Mouse (Mus musculus) MEL (cell line): ENCODE data around the gene Olfr15. TPM values are rescaled to one million over a fixed set of nuclear protein-coding genes. Genes with fewer than 3 reads are reported as not detected.
A peak's percentile ranks its signal among the peaks of the same experiment; 100 is the strongest.

ENCODE experiments used
- DNase-seq: peaks from one replicate; pipeline ENCODE4 v3.0.0; 2011; ENCODE audit warnings: low read depth, low spot score
- H3K27ac ChIP-seq: 2 replicates; pipeline ENCODE4 v1.5.1; 2012; ENCODE audit warnings: low read depth, mild to moderate bottlenecking, control low read depth, low read length, moderate library complexity; ENCODE audit not compliant: control insufficient read depth
- H3K27me3 ChIP-seq, 2 experiments: fragments of 150-350 bp in 1 of 2; sonication (generic) in 1 of 2; 2 replicates each; pipeline ENCODE4 v1.6.1; 2012; ENCODE audit warnings: low read length in 2 of 2, mild to moderate bottlenecking in 2 of 2, improper control_type of control experiment in 1 of 2, moderate library complexity in 1 of 2; ENCODE audit not compliant: insufficient read depth in 2 of 2, control insufficient read depth in 1 of 2
- H3K36me3 ChIP-seq, 2 experiments: 2 replicates each; pipeline ENCODE4 v1.6.1; 2012 to 2014; ENCODE audit warnings: low read length in 2 of 2, improper control_type of control experiment in 1 of 2, inconsistent platforms in 1 of 2, mild to moderate bottlenecking in 1 of 2; ENCODE audit not compliant: insufficient read depth in 2 of 2, control insufficient read depth in 1 of 2
- H3K4me1 ChIP-seq, 2 experiments: fragments of 150-350 bp in 1 of 2; sonication (generic) in 1 of 2; 2 replicates each; pipeline ENCODE4 v1.6.1; 2012; ENCODE audit warnings: low read length in 2 of 2, improper control_type of control experiment in 1 of 2, mild to moderate bottlenecking in 1 of 2; ENCODE audit not compliant: insufficient read depth in 2 of 2, control insufficient read depth in 1 of 2
- H3K4me3 ChIP-seq, 2 experiments: fragments of 150-350 bp in 1 of 2; sonication (generic) in 1 of 2; 2 replicates each; pipeline ENCODE4 v1.5.1; 2012; ENCODE audit warnings: low read depth in 2 of 2, low read length in 2 of 2, mild to moderate bottlenecking in 2 of 2, moderate library complexity in 2 of 2, control low read depth in 1 of 2, improper control_type of control experiment in 1 of 2; ENCODE audit not compliant: control insufficient read depth in 1 of 2, insufficient read depth in 1 of 2
- H3K79me2 ChIP-seq: 2 replicates; pipeline ENCODE4 v1.6.1; 2012; ENCODE audit warnings: mild to moderate bottlenecking, low read length, moderate library complexity; ENCODE audit not compliant: control insufficient read depth, poor library complexity, insufficient read depth
- H3K9ac ChIP-seq: 2 replicates; pipeline ENCODE4 v1.6.1; 2012; ENCODE audit warnings: low read depth, mild to moderate bottlenecking, control low read depth, low read length, moderate library complexity; ENCODE audit not compliant: control insufficient read depth, poor library complexity, severe bottlenecking
- H3K9me3 ChIP-seq: fragments of 150-350 bp; sonication (generic); replicated peaks from 2 replicates; pipeline ENCODE4 v1.6.1; 2012; ENCODE audit warnings: mild to moderate bottlenecking, low read length, improper control_type of control experiment, moderate library complexity; ENCODE audit not compliant: insufficient read depth
- CTCF ChIP-seq, 3 experiments: IDR thresholded peaks in 2 of 3; conservative IDR thresholded peaks in 1 of 3; 2 replicates each; pipeline ENCODE4 v1.5.1; 2011 to 2012; ENCODE audit warnings: low read length in 3 of 3, low read depth in 2 of 3, mild to moderate bottlenecking in 2 of 3, improper control_type of control experiment in 1 of 3, inconsistent platforms in 1 of 3, mixed read lengths in 1 of 3, moderate library complexity in 1 of 3; ENCODE audit not compliant: control insufficient read depth in 1 of 3, insufficient read depth in 1 of 3, poor library complexity in 1 of 3, severe bottlenecking in 1 of 3
- E2F4 ChIP-seq: IDR thresholded peaks from 2 replicates; pipeline ENCODE4 v1.6.1; 2011; ENCODE audit warnings: low read depth, low read length, improper control_type of control experiment, borderline replicate concordance
- ELF1 ChIP-seq: IDR thresholded peaks from 2 replicates; pipeline ENCODE4 v1.6.1; 2014; ENCODE audit warnings: low read depth, mild to moderate bottlenecking, inconsistent platforms, low read length, improper control_type of control experiment, moderate library complexity
- EP300 ChIP-seq, 2 experiments: IDR thresholded peaks; 2 replicates each; pipeline ENCODE4 v1.6.1; 2011; ENCODE audit warnings: improper control_type of control experiment in 2 of 2, low read length in 2 of 2, low read depth in 1 of 2, mild to moderate bottlenecking in 1 of 2
- GABPA ChIP-seq: IDR thresholded peaks from 2 replicates; pipeline ENCODE4 v1.6.1; 2012; ENCODE audit warnings: low read depth, mild to moderate bottlenecking, inconsistent platforms, low read length, improper control_type of control experiment, moderate library complexity
- KAT2A ChIP-seq: conservative IDR thresholded peaks from 2 replicates; pipeline ENCODE4 v1.6.1; 2012; ENCODE audit warnings: low read depth, low read length, improper control_type of control experiment, inconsistent platforms
- MXI1 ChIP-seq: IDR thresholded peaks from 2 replicates; pipeline ENCODE4 v1.6.1; 2011; ENCODE audit warnings: mild to moderate bottlenecking, low read depth, low read length, improper control_type of control experiment
- RCOR1 ChIP-seq: IDR thresholded peaks from 2 replicates; pipeline ENCODE4 v1.6.1; 2012; ENCODE audit warnings: low read depth, mild to moderate bottlenecking, inconsistent platforms, low read length, improper control_type of control experiment
- SIN3A ChIP-seq: IDR thresholded peaks from 2 replicates; pipeline ENCODE4 v1.6.1; 2012; ENCODE audit warnings: low read length, improper control_type of control experiment, inconsistent platforms
- SMC3 ChIP-seq: IDR thresholded peaks from 2 replicates; pipeline ENCODE4 v1.6.1; 2011; ENCODE audit warnings: low read depth, low read length, improper control_type of control experiment
- TAL1 ChIP-seq: IDR thresholded peaks from 2 replicates; pipeline ENCODE4 v1.6.1; 2012; ENCODE audit warnings: mild to moderate bottlenecking, inconsistent platforms, low read length, moderate library complexity, mixed read lengths
- TCF12 ChIP-seq: IDR thresholded peaks from 2 replicates; pipeline ENCODE4 v1.6.1; 2014; ENCODE audit warnings: low read depth, mild to moderate bottlenecking, inconsistent platforms, low read length, improper control_type of control experiment, moderate library complexity
- UBTF ChIP-seq: IDR thresholded peaks from 2 replicates; pipeline ENCODE4 v1.6.1; 2012; ENCODE audit warnings: low read depth, mild to moderate bottlenecking, inconsistent platforms, low read length, improper control_type of control experiment, moderate library complexity, borderline replicate concordance; ENCODE audit not compliant: insufficient read depth
- ZC3H11A ChIP-seq: IDR thresholded peaks from 2 replicates; pipeline ENCODE4 v1.6.1; 2012; ENCODE audit warnings: low read depth, mild to moderate bottlenecking, inconsistent platforms, low read length, improper control_type of control experiment
- ZMIZ1 ChIP-seq: IDR thresholded peaks from 2 replicates; pipeline ENCODE4 v1.6.1; 2012; ENCODE audit warnings: low read depth, mild to moderate bottlenecking, inconsistent platforms, low read length, improper control_type of control experiment, moderate library complexity
- polyA plus RNA-seq, 2 experiments: library from polyadenylated mRNA; stranded (reverse) in 1 of 2; unstranded in 1 of 2; fragments of >175 nt in 1 of 2; fragments of >200 nt in 1 of 2; gene quantifications; 2 replicates each; pipeline versions ENCODE4 v1.2.1 to v1.2.4; 2012; ENCODE audit warnings: low replicate concordance in 2 of 2, low read depth in 1 of 2; ENCODE audit not compliant: insufficient read length in 2 of 2, insufficient read depth in 1 of 2, missing spikeins in 1 of 2
- total RNA-seq: library from RNA; depleted of rRNA; stranded (reverse); fragments of 300-350 nt; gene quantifications from 2 replicates; pipeline ENCODE4 v1.2.3, GENCODE M21; 2012

The Olfr15 gene
- total and polyA plus RNA-seq, 3 experiments, result not detected

DNA sequence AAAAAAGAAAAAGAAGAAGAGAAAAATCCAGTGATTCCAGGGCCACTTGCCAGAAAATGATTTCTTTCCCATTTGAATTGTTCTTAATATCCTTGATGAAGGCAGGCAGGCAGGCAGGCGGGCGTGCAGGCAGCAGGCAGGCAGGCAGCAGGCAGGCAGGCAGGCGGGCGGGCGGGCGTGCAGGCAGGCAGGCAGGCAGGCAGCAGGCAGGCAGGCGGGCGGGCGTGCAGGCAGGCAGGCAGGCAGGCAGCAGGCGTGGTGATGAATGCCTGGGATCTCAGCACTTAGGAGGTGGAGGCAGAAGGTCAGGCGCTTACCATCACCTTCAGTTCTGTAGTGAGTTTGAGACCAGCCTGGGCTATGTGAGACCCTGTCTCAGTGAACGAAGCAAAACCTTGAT is 21.9 kb downstream of the Olfr15 start:
- no peaks in the 10 kb centered on the region for H3K27me3 ChIP-seq
- no peak for TF ChIP-seq SMC3
- TF ChIP-seq GABPA, result no peak
- no peak overlapping the region for H3K4me3 ChIP-seq
- DNase-seq, result no peak
- H3K27ac ChIP-seq, result no peak overlapping the region
- H3K79me2 ChIP-seq, result no peaks in the 10 kb centered on the region
- peaks cover 0 to 4% of the 10 kb centered on the region in 2 experiments; a peak in 2 of 4 replicates for H3K36me3 ChIP-seq
- no peaks in the 10 kb centered on the region for H3K9me3 ChIP-seq
- H3K4me1 ChIP-seq, result no peaks in the 10 kb centered on the region; a peak in 1 of 4 replicates
- no peak overlapping the region for H3K9ac ChIP-seq

DNA sequence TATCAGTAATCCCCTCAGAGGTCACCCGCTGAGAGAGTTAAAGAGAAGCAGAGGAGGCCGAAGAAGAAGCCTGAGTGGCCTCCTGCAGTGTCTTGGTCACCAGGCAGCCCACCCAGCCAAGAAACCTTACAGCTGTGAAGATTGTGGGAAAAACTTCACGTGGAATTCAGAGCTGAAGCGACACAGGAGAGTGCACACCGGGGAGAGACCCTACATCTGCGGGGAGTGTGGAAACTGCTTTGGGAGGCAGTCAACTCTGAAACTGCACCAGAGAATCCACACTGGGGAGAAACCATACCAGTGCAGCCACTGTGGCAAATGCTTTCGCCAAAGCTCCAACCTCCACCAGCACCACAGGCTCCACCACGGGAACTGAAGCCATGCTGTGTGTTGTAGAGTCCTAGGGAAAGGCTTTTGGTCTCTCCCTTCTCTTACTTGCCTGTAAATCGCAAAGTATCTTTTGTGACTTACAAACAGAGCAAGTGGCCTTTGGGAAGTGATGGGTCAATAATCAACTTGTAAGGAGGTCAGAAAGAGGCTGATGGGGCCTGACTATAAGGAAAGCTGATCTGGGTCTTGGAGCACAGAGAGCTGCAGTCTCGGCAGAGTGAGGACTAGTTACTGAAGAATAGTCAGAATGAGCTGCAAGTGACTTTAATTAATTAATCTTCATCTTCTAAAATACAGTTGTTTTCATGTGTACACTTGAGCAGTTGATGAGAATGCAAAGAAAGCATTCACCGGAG is 23.9 kb downstream of the Olfr15 start:
- Histone ChIP-seq H3K36me3 (peaks cover 0 to 4% of the 10 kb centered on the region in 2 experiments; a peak in 2 of 4 replicates), H3K9me3 (no peaks in the 10 kb centered on the region), H3K9ac (no peak overlapping the region), H3K27ac (no peak overlapping the region), H3K4me3 (no peak overlapping the region), H3K4me1 (no peaks in the 10 kb centered on the region), H3K27me3 (no peaks in the 10 kb centered on the region), H3K79me2 (no peaks in the 10 kb centered on the region)
- TF ChIP-seq ZMIZ1 (no peak), ELF1 (no peak), SIN3A (no peak), ZC3H11A (no peak)
- DNase-seq, result no peak

DNA sequence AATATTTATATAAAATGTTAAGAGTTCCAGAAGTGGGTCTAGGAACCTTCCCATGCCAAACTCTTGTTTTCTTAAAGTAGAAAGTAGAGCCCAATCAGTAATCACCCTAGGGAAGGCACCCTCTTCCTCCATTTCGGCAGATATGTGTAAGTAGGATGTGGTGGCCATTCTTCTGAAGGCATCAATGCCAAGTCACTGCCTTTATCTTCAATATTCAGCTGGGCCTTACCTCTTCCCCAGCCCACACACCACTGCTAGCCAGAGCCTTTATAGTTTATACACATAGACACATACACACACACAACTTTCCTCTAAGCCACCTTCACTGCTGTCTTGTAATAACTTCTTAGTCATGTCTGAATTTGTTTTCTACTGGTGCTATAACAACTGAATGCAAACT is 25.1 kb downstream of the Olfr15 start:
- TF ChIP-seq MXI1 (no peak), TAL1 (peak; percentile 49), EP300 (IDR thresholded peaks at IDR 0.05; ENCODE audit: low read depth in 1 of 2, low read length in 2 of 2) (no peak; a peak in 1 of 4 replicates), UBTF (no peak), RCOR1 (no peak), SMC3 (no peak), TCF12 (0 out of 2 replicates have a peak, but pooled peaks have one; percentile 10), CTCF (IDR thresholded peaks at IDR 0.05 in 2 of 3, conservative IDR thresholded peaks at IDR 0.05 in 1 of 3; ENCODE audit: control insufficient read depth in 1 of 3, insufficient read depth in 1 of 3, low read depth in 2 of 3, low read length in 3 of 3, poor library complexity in 1 of 3, severe bottlenecking in 1 of 3) (no peak), KAT2A (no peak), E2F4 (no peak)
- peaks cover 0 to 4% of the 10 kb centered on the region in 2 experiments; a peak in 2 of 4 replicates for H3K36me3 ChIP-seq
- H3K4me3 ChIP-seq, result no peak overlapping the region
- H3K27ac ChIP-seq, result no peak overlapping the region
- no peaks in the 10 kb centered on the region for H3K9me3 ChIP-seq
- H3K4me1 ChIP-seq, result no peaks in the 10 kb centered on the region
- H3K27me3 ChIP-seq, result no peaks in the 10 kb centered on the region
- no peak overlapping the region for H3K9ac ChIP-seq
- no peaks in the 10 kb centered on the region for H3K79me2 ChIP-seq
- peak; percentile 46 for DNase-seq
